Mouse (Mus musculus): ENCODE measurements around the gene Arl5c.
"Not testable (repeated sequence)": the region's sequence is repeated elsewhere in the genome, so short reads cannot be mapped to it uniquely, and the experiment has no call there.

Arl5c gene

DNA sequence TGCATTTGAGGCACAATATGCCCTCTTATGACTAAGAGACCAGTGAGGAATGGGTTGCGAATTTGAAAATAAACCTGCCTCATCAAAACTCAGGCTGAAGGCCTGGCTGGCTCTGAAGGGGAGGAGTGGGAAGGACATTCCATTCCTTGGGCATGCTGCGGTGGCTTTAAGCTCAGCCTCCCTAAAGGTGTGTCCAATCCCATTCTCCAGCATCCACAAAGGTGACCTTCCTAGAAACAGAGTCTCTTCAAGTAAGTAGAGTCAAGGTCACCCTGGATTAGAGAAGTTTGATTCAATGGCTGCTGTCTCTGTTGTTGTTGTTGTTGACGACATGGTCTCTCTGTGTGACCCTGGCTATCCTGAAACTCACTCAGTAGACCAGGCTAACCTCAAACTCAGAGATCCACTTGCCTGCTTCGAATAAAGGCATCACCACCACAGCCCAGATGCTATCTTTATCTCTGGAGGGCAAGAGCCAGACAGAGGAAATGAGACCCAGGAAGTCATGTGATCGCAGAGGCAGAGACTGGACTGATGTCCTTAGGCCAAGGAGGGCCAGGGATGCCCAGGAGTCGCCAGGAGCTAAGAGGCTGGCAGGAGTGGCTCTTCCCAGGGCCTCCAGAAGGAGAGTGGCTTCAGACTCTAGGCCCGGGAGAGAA lies 37.2 kb downstream of the Arl5c start:
- DNase-seq (ENCODE audit: low spot score): no peak

DNA sequence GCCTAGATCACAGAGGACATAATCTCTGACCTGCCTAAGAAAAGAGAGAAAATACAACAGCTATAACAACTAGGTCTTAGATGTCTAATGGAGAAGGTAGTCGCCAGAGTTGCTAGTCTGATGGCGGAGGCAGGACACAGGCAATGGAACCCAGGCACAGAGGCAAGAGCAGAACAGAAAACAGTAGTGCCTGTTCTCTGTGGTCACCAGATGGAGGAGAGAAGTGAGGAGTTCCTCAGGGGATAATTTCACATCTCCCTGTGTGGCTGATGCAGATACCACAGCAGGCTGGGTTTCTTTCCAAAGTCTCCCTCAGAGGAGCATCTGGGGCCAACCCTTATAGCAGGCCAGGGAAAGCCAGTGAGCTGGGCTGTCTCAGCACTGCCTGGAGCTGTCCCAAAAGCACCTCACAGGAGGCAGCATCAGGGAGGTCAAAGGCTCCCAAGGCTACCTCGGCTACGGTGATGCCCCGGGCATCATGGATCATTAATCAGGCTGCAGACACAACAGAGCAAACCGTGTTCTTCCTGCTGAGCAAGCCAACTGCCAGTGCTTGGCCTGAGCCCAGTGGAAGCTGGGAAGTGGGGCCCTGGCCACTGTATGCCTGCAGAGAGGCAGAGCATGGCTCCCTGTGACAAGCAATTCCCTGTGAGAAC lies 38.9 kb downstream of the Arl5c start:
- no peak for DNase-seq (ENCODE audit: low spot score)

DNA sequence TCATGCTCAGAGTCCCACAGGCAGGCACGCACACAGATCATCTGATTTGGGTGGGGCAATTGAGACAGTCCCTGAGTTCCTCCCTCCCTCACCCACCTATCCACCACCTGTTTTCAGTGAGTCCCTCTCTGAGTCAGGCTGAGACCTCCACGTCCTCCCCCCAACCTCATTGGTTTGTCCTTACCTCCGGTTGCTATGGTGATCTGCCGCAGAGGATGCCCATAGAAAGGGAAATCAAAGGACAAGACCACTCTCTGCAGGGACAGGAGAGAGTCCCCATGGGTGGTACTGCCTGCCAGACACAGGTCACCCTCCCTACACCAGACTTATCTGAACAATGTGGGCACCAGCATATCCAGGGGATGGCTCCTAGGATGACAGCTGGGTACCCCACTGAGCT lies 40.1 kb downstream of the Arl5c start:
- DNase-seq (ENCODE audit: low spot score): no peak

DNA sequence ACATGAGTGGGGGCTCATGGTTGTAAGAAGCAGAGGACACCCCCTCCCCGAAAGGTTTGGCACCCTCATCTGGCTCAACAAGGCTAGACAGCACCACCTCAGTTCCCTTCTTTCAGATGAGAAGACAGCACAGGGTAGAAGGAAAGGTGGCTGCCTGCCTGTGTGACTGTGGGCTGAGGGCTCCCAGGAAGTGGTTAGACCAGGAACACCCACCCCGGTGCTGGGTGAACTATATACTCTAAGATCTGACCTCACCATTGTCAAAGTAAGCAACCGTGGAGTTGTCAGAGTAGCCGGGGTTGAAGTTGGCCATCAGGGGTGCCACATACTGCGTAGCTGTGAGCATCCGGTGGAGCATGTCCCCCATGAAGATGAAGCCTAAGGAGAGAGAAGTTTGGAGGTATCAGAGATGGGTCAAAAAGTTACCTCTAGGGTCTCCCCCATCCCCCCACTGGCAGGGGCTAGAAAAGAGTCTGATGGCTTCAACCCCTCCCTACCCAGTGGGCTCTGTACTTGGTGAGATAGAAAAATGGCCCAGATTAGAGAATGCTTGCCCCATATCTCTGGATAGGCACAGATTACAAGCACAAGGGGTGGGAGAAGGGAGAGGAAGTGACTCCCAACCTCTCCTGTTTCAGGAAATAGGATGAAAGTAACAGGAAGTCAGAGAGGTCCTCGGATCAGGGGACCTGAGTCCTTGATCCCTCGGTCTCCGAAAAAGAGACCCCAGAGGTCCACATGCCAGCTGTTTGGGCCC lies 40.7 kb downstream of the Arl5c start:
- DNase-seq (ENCODE audit: low spot score): no peak

DNA sequence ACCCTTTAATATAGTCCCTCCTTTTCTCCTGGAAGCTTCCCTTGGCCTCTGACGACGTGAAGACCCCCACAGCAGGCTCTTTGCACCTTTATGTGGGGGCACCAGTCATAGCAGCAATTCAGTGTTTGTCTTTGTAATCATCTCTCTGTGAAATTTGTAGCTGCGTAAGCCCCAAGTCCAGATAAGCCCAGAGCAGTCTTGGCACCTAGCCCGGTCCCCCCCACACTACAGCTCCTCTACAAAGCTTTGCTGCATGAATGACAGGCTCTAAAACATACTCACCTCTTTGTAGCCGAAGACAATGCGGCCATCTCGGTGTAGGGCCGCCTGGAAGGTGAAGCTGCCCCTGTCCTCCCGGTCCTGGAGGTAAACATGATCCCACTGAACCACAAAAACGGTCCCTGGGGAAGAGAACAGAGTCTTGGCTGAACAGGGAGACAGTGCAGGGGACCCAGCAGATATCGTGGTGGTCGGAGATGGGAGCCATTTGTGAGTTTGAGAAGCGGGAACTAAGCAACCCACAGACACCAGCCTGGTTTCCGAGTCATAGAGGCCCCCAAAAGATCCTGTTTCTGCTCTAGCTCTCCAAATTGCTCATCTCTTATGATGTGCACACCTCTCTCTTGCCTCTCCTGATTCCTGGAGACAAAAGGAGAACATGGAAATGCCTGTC lies 41.4 kb downstream of the Arl5c start:
- DNase-seq (ENCODE audit: low spot score): no peak

DNA sequence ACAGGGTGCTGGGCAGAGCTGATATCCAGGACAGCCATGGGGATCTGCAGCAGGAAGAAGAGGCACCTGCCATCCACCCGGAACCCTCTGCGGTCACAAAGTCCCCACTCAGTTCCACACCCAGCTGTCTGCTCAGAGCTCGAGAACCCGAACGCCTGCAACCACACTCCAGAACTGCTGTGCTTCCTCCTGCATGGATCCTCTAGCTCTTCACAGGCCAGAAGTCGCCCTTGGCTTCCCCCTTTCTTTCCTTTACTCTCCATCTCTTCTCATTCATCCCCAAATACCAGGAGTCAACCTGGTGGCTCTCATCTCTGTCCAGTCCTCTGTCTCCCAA lies 42.1 kb downstream of the Arl5c start:
- DNase-seq (ENCODE audit: low spot score): no peak

DNA sequence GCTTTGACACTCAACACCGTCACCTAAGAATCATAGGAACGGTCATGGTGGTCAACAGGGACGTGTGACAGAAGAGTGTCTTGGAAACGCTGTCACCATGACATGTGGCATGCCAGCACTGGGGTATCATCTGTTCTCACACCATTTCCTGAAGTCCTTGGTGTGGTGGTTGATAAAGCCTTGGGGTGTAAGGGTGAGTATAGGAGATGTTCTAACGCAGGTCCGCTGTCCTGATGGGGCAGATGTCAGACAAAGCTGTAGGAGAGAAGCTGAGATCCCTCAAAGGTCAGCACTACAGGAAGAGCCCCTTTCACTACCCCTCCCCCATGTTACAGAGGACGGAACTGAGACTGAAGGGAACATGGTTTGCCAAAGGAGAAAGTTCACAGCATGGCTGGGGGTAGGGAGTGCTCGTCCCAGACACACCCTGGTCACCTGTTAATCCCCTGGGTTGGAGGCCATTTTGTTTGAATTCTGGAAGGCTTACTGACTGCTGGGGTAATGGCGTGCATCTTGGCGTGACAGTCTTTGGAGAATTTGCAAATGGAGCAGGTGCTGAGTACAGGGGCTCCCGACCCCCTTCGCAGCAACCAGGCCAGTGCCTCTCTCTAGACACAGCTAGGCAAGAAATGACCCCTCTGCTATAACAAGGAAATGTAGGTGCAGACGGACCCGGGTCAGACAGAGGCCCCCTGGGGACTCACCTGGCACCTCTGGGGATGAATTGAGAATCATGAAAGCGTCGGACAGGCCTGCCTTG lies 42.6 kb downstream of the Arl5c start:
- DNase-seq (ENCODE audit: low spot score): no peak

DNA sequence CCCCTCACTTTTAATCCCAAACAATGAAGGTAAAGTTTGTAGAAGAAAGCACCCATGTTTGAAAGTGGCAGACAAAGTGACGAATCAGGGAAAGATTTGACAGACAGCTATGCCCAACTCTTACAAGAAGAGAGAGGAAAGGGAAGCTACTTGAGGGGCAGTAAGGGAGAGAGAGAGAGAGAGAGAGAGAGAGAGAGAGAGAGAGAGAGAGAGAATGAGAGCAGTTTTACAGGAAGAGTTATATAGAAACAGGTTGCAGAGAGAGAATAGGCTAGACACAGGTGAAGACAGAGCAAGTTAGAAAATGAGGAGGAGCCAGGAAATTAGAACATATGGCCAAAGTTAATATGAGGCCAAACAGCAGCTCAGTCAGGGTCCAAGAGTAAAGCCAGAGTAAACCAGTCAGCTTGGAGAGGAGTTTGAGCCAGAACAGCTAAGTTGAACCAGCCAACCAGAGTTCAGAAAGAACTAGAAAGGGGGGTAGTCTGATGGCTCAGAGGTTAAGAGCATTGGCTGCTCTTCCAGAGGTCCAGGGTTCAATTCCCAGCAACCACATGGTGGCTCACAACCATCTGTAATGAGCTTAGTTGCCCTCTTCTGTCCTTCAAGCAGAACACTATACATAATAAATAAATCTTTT lies 43.5 kb downstream of the Arl5c start:
- DNase-seq (ENCODE audit: low spot score): no peak

DNA sequence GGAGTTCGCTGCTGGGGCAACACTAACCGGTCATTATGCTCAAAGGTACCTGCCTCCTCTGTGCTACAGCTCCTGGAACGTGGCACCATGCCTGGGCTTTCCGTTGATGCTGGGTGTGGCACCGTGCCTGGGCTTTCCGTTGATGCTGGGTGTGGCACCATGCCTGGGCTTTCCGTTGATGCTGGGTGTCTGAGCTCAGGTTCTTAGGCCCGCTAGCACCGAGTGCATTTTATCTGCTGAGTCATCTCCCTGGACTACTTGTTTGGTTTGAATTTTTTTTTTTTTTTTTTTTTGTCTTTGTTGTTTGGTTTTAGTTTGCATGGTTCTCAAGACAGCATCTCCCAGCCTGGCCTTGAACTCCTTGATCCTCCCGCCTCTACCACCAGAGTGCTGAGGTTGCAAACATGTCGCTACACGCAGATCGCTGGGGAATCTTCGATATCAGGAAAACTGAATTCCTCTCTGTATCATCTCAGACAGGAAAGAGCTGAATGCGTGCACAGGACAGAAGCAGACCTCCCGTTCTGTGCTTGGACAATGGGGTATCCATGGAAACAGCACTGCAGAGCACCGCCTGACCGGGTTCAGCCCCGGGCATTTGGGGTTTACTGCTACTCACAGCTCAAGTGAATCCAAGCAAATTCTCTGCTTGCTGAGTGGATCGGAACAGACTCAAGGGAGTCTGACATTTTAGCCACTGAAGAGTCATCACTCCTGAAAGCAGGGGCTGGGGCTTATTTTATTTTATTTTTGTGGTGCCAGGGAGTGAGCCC lies 46.1 kb downstream of the Arl5c start:
- peak; percentile 66 for DNase-seq (ENCODE audit: low spot score)

DNA sequence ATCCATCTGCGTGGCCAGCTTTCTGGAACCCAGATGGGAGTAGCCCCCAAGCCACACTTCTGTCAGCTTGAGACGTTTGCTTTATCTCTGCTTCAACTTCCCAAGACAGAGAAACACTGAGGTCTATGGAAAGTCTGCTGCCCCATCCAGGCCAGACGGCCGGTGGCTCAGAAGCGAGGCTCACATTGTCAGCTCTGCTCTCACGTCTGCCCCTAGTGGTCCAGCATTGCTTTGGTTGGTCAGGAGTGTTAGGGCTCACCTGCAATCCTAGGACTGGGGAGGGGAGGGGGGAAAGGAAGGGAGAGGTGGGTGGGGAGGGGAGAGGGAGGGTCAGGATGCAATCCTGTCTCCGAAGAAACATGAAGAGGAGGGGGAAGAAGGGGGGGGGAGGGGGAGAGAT lies 48.6 kb downstream of the Arl5c start:
- no peak for DNase-seq (ENCODE audit: low spot score)

DNA sequence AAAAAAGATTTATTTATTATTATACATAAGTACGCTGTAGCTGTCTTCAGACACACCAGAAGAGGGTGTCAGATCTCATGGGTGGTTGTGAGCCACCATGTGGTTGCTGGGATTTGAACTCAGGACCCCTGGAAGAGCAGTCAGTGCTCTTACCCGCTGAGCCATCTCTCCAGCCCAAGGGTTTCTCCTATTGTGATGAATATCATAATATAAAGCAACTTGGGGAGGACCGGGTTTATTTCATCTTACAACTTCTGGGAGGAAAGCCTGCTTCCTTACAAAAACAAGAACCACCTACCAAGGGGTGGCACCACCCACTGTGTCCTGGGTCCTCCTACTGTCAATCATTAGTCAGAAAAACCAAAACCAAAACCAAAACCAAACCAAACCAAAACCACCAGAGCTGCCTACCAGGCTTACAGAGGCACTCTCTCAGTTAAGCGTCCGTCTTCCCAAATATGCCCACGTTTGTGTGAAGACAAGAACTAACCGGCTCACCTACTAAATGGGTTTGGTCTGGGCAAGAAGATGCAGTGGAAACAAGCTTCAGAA lies 50.2 kb downstream of the Arl5c start:
- DNase-seq (ENCODE audit: low spot score): not testable (repeated sequence)

DNA sequence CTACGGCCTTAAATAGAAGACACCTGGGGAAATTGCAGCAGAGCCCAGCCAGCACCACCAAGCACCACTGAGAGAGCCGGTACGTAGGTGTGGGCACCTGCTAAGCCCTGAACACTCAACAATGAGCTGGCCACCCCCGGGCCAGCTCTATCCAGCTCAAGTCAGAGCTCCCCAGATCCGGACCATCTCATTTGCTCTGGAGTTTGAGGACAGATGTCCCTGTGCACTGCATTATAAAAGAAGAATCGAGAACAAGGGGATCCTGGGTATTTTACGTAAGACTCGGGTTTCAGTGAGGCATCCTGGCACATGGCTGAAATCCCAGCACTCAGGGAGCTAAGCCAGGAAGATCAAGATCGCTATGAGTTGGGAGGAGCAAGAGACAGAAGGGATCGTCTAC lies 51.0 kb downstream of the Arl5c start:
- DNase-seq (ENCODE audit: low spot score): no peak

DNA sequence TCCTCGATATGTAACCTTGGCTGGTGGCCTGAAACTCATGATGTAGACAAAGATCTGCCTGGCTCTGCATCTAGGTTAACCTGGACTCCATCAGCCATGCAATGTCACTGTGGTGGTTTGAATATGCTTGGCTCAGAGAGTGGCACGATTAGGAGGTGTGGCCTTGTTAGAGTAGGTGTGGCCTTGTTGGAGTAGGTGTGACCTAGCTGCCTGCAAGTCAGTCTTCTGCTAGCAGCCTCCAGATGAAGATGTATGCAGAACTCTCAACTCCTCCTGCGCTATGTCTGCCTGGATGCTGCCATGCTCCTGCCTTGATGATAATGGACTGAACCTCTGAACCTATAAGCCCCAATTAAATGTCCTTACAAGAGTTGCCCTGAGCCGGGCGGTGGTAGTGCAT lies 52.7 kb downstream of the Arl5c start:
- no peak for DNase-seq (ENCODE audit: low spot score)

DNA sequence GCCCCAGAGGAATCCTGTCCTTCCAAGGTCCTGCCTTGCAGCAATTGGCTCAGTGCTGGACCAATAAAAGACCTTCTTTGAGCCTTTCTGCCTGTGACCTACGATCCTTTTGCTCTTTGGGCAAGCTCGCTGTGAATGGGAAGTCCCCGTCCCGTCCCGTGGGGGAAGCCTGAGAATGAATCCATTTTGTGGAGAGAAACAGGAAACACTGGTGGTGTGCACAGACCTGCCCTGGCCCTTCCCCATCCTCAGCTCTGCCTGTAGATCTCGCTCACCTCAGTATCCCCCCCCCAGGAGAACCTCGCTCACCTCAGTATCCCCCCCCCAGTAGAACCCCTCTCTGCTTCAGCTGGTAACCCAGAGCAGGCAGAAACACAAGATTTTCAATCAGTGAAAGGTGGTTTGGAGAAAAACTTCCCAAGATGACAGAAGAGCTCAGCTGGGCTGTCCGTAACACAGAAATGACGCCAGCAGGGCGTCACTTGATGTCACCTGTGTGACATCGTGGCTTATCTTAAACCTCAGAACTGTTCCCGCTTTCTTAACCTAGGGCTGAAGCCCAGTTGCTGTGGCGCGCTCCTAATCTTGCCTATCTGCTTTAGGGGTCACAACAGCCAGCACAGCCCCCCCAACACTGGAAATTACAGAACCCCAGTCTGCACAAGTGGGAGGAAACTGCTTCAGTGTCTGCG lies 53.4 kb downstream of the Arl5c start:
- DNase-seq (ENCODE audit: low spot score): no peak
